Mouse (Mus musculus): ENCODE measurements around the gene Ubr7.

GRCm38 (mm10) chr12:102725761-102726175 lies 32.0 kb upstream of the Ubr7 start:
- TF ChIP-seq CTCF (IDR thresholded peaks at IDR 0.05; ENCODE audit: low read depth): no peak
- TF ChIP-seq EP300 (IDR thresholded peaks at IDR 0.05; ENCODE audit: low read depth): no peak
